Mouse (Mus musculus): Measurements from ENCODE around the gene Rpl13.

DNA sequence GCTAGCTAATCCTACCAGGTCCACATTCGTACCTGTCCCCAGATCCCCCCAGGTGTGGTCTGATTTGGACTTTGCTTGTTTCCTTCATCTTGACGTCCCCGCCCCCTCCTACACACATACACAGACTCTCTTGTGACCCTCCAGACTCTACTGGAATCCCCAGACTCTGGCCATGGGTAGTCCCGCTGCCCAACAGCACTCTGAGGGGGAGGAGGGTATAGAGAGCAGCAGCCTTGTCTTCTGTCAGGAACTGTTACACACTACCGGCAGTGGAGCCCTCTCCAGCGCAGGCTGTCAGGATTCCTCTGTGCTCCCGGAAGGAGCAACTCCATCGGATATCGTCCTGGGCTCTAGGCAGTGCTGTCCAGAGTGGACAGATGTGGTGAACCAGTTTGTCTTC is 28.9 kb downstream of the Rpl13 start:
- no peak for TF ChIP-seq POLR2A (IDR thresholded peaks at IDR 0.05; ENCODE audit: control insufficient read depth, extremely low read depth, insufficient read depth, low read length, poor library complexity)
- no peak for TF ChIP-seq CTCF (IDR thresholded peaks at IDR 0.05; ENCODE audit: borderline replicate concordance, control insufficient read depth, extremely low read depth, insufficient read depth, low read length, poor library complexity)

All from thymus, adult 2 months (tissue).